ENCODE assay signal across 8 mouse cellular contexts in genomic region chr6:100670880-100671344, GRCm38 (mm10). TPM values are rescaled to one million over a fixed set of nuclear protein-coding genes. Genes with fewer than 3 reads are reported as not detected.
A peak's percentile ranks its signal among the peaks of the same experiment; 100 is the strongest.
DNase-seq lines count a peak whose midpoint lies in the region; ATAC-seq lines count a peak whose summit lies in the region.

Gene Shq1 (minus strand): TSS chr6:100671157.

- no peaks in the 10 kb centered on the region for H3K27me3 ChIP-seq in lung, embryonic 16.5 days (ENCODE audit: control insufficient read depth, insufficient read depth, low read depth, low read length)

- peak within 1 kb of the TSS; percentile 71 for H3K9ac ChIP-seq in lung, embryonic 16.5 days (ENCODE audit: low read length)

- peak; percentile 55 for DNase-seq in MEL-GATA-1-ER (ENCODE audit: extremely low read depth, low read depth)
- DNase-seq in cerebellum, adult 8-10 months, result peak; percentile 83
- peak; percentile 85 for DNase-seq in forelimb bud, embryonic 11.5 days (ENCODE audit: low read depth, low spot score)
- peak; percentile 62 for DNase-seq in layer of hippocampus, adult 9-10 months (ENCODE audit: low spot score)
- DNase-seq in ovary, postnatal 10 days (ENCODE audit: low spot score), result peak; percentile 63
- DNase-seq in thymus, postnatal 10 days (ENCODE audit: low spot score in 2 of 2), result peak; percentile 80 to 87

- H3K27ac ChIP-seq in lung, embryonic 16.5 days (ENCODE audit: low read length), result no peak within 1 kb of the TSS

- ATAC-seq in hematopoietic stem cell, adult 5-6 weeks (replicated peaks in 1 of 2; ENCODE audit: insufficient read depth in 1 of 2, low FRiP score in 2 of 2, low TSS enrichment in 1 of 2, low read depth in 1 of 2, poor library complexity in 2 of 2, severe bottlenecking in 2 of 2), result peak; percentile 88 to 94
- ATAC-seq in lung, embryonic 16.5 days (ENCODE audit: low read depth), result peak; percentile 96

- no peaks in the 10 kb centered on the region for H3K36me3 ChIP-seq in lung, embryonic 16.5 days (ENCODE audit: control insufficient read depth, insufficient read depth, low read length)

- no peaks in the 10 kb centered on the region for H3K9me3 ChIP-seq in lung, embryonic 16.5 days (ENCODE audit: control insufficient read depth, low read length)

- peak within 1 kb of the TSS; percentile 69 for H3K4me3 ChIP-seq in lung, embryonic 16.5 days (ENCODE audit: low read length)

- under 1% methylated on average over 49 of the region's 49 CpGs for WGBS in lung, embryonic 16.5 days

- peaks cover 6% of the 10 kb centered on the region; the same call in 1 of the 2 replicates for H3K4me1 ChIP-seq in lung, embryonic 16.5 days (replicated peaks; ENCODE audit: control insufficient read depth, insufficient read depth, low read length)

- H3K4me2 ChIP-seq in lung, embryonic 16.5 days (ENCODE audit: low read depth, low read length), result peak within 1 kb of the TSS; percentile 92

RNA-seq across cellular contexts. Expression of gene Shq1, which starts in this region (rescaled TPM):
- 18.8 and 22.2 TPM in 2 replicates for total RNA-seq in hematopoietic stem cell, adult 5-6 weeks (2017)
- polyA plus RNA-seq in lung, embryonic 16.5 days (2015; fragmentation: Nextera tagmentation; extraction: Ambion mirVana), result 15.8 and 17.8 TPM in 2 replicates
